Mouse (Mus musculus) CH12.LX (cell line): ENCODE measurements at regions not wholly inside any gene's neighbourhood (a gene's known extent, or its start where the extent isn't known, plus 50 kb on each side); places are given as distances from the start of the nearest gene placed in this dataset.

Source experiments
- DNase-seq: peaks from one replicate; pipeline ENCODE4 v3.0.0-alpha.2; 2013; ENCODE audit errors: extremely low read depth
- H3K27ac ChIP-seq: 2 replicates; pipeline ENCODE4 v1.5.1; 2012; ENCODE audit warnings: low read depth, mild to moderate bottlenecking, control low read depth, moderate library complexity; ENCODE audit not compliant: insufficient read depth
- H3K27me3 ChIP-seq: replicated peaks from 2 replicates; pipeline ENCODE3; 2012; ENCODE audit warnings: inconsistent platforms
- H3K36me3 ChIP-seq, 2 experiments: replicated peaks in 1 of 2; 2 replicates each; pipeline versions ENCODE3 to v1.6.1; 2012; ENCODE audit warnings: inconsistent platforms in 1 of 2, low read length in 1 of 2, mild to moderate bottlenecking in 1 of 2, mixed read lengths in 1 of 2, moderate library complexity in 1 of 2; ENCODE audit not compliant: control insufficient read depth in 1 of 2, insufficient read depth in 1 of 2
- H3K4me1 ChIP-seq, 2 experiments: 2 replicates each; pipeline ENCODE4 v1.6.1; 2012; ENCODE audit warnings: inconsistent platforms in 1 of 2, moderate library complexity in 1 of 2; ENCODE audit not compliant: insufficient read depth in 2 of 2, control insufficient read depth in 1 of 2
- H3K4me2 ChIP-seq: 2 replicates; pipeline ENCODE4 v1.6.1; 2012; ENCODE audit warnings: low read depth, mild to moderate bottlenecking, control low read depth; ENCODE audit not compliant: poor library complexity, insufficient read depth, severe bottlenecking
- H3K4me3 ChIP-seq, 3 experiments: fragments of 150-350 bp in 1 of 3; sonication (generic) in 1 of 3; replicated peaks in 1 of 3; 2 replicates each; pipeline versions ENCODE3 to v1.5.1; 2011 to 2012; ENCODE audit warnings: low read depth in 2 of 3, low read length in 2 of 3, mild to moderate bottlenecking in 2 of 3, moderate library complexity in 2 of 3, control low read depth in 1 of 3, improper control_type of control experiment in 1 of 3, inconsistent platforms in 1 of 3, mixed read lengths in 1 of 3; ENCODE audit not compliant: poor library complexity in 1 of 3
- H3K79me2 ChIP-seq: replicated peaks from 2 replicates; pipeline ENCODE4 v1.6.1; 2012; ENCODE audit warnings: mild to moderate bottlenecking, moderate library complexity; ENCODE audit not compliant: control insufficient read depth, poor library complexity, insufficient read depth, severe bottlenecking; ENCODE audit errors: extremely low read depth
- H3K9ac ChIP-seq: 2 replicates; pipeline ENCODE4 v1.6.1; 2012; ENCODE audit warnings: low read depth, mild to moderate bottlenecking, control low read depth, moderate library complexity; ENCODE audit not compliant: insufficient read depth
- H3K9me3 ChIP-seq: replicated peaks from 2 replicates; pipeline ENCODE3; 2012; ENCODE audit warnings: low read length, inconsistent platforms, mixed read lengths
- BHLHE40 ChIP-seq: IDR thresholded peaks from 2 replicates; pipeline ENCODE4 v1.6.1; 2011; ENCODE audit warnings: mild to moderate bottlenecking, low read depth, low read length, improper control_type of control experiment
- CHD2 ChIP-seq: IDR thresholded peaks from 2 replicates; pipeline ENCODE4 v1.6.1; 2011; ENCODE audit warnings: low read length, improper control_type of control experiment
- CTCF ChIP-seq, 2 experiments: IDR thresholded peaks in 1 of 2; conservative IDR thresholded peaks in 1 of 2; 2 replicates each; pipeline ENCODE4 v1.5.1; 2011 to 2012; ENCODE audit warnings: low read depth in 2 of 2, low read length in 2 of 2, improper control_type of control experiment in 1 of 2, inconsistent platforms in 1 of 2, mild to moderate bottlenecking in 1 of 2, moderate library complexity in 1 of 2
- E2F4 ChIP-seq: IDR thresholded peaks from 2 replicates; pipeline ENCODE4 v1.6.1; 2011; ENCODE audit warnings: low read depth, low read length, improper control_type of control experiment; ENCODE audit not compliant: insufficient replicate concordance
- GABPA ChIP-seq: IDR thresholded peaks from 2 replicates; pipeline ENCODE4 v1.6.1; 2012; ENCODE audit warnings: low read depth, low read length, improper control_type of control experiment, inconsistent platforms; ENCODE audit not compliant: insufficient replicate concordance
- JUND ChIP-seq: conservative IDR thresholded peaks from 2 replicates; pipeline ENCODE4 v1.6.1; 2011; ENCODE audit warnings: low read depth, low read length, improper control_type of control experiment
- MAFK ChIP-seq: IDR thresholded peaks from 2 replicates; pipeline ENCODE4 v1.6.1; 2011; ENCODE audit warnings: low read length, improper control_type of control experiment; ENCODE audit not compliant: insufficient replicate concordance
- NELFE ChIP-seq: IDR thresholded peaks from 2 replicates; pipeline ENCODE4 v1.6.1; 2011; ENCODE audit warnings: low read depth, low read length, improper control_type of control experiment
- PAX5 ChIP-seq: IDR thresholded peaks from 2 replicates; pipeline ENCODE4 v1.6.1; 2012; ENCODE audit warnings: low read length, inconsistent platforms, mixed read lengths
- POLR2A ChIP-seq: IDR thresholded peaks from 2 replicates; pipeline ENCODE4 v1.6.1; 2011; ENCODE audit warnings: low read depth, mild to moderate bottlenecking, improper control_type of control experiment, low read length
- POLR2AphosphoS2 ChIP-seq: IDR thresholded peaks from 2 replicates; pipeline ENCODE4 v1.6.1; 2011; ENCODE audit warnings: low read depth, low read length, improper control_type of control experiment
- RCOR1 ChIP-seq: conservative IDR thresholded peaks from 2 replicates; pipeline ENCODE4 v1.6.1; 2012; ENCODE audit warnings: low read depth, mild to moderate bottlenecking, inconsistent platforms, low read length, improper control_type of control experiment
- SIN3A ChIP-seq: IDR thresholded peaks from 2 replicates; pipeline ENCODE4 v1.6.1; 2012; ENCODE audit warnings: low read length, improper control_type of control experiment, inconsistent platforms
- SMC3 ChIP-seq: IDR thresholded peaks from 2 replicates; pipeline ENCODE4 v1.6.1; 2011; ENCODE audit warnings: low read depth, low read length, improper control_type of control experiment
- TBP ChIP-seq: conservative IDR thresholded peaks from 2 replicates; pipeline ENCODE4 v1.6.1; 2011; ENCODE audit warnings: low read depth, low read length, improper control_type of control experiment
- USF2 ChIP-seq: conservative IDR thresholded peaks from 2 replicates; pipeline ENCODE4 v1.6.1; 2011; ENCODE audit warnings: low read depth, low read length, improper control_type of control experiment
- ZC3H11A ChIP-seq: IDR thresholded peaks from 2 replicates; pipeline ENCODE4 v1.6.1; 2012; ENCODE audit warnings: low read depth, mild to moderate bottlenecking, inconsistent platforms, low read length, improper control_type of control experiment
- ZNF384 ChIP-seq: IDR thresholded peaks from 2 replicates; pipeline ENCODE4 v1.6.1; 2012; ENCODE audit warnings: low read depth, low read length, improper control_type of control experiment, inconsistent platforms
- dilution Hi-C: fragments of 300-500 bp; cut with MboI; formaldehyde crosslinking; loops from 2 replicates; pipeline ENCODE4 v1.14.3; 2020; ENCODE audit warnings: low sequenced_read_pairs; ENCODE audit not compliant: extremely low pct_unique_long_range_greater_than_20kb, extremely low pct_ligation_motif_present
- in situ Hi-C: fragments of 300-500 bp; cut with MboI; formaldehyde crosslinking; loops from 3 replicates; pipeline ENCODE4 v1.14.3; 2019; ENCODE audit warnings: low sequenced_read_pairs, low pct_ligation_motif_present, low pct_unique_long_range_greater_than_20kb, mixed read lengths

GRCm38 (mm10) chr14:47951041-47951440 lies 169.6 kb upstream of the Peli2 start:
- in situ Hi-C loops, result no loop called here
- no peaks in the 10 kb centered on the region for H3K36me3 ChIP-seq
- TF ChIP-seq TBP (no peak), ZNF384 (no peak), E2F4 (no peak), CTCF (conservative IDR thresholded peaks at IDR 0.05 in 1 of 2, IDR thresholded peaks at IDR 0.05 in 1 of 2; ENCODE audit: low read depth in 2 of 2, low read length in 2 of 2) (no peak), ZC3H11A (no peak), POLR2A (no peak), SMC3 (no peak), GABPA (no peak), JUND (no peak), PAX5 (no peak), POLR2AphosphoS2 (no peak), BHLHE40 (no peak), NELFE (no peak), USF2 (no peak), MAFK (no peak), CHD2 (no peak)
- H3K9ac ChIP-seq, result no peak overlapping the region
- no peaks in the 10 kb centered on the region for H3K4me1 ChIP-seq
- no peak overlapping the region for H3K4me3 ChIP-seq
- H3K4me2 ChIP-seq, result no peak overlapping the region
- dilution Hi-C loops, result no loop called here
- DNase-seq, result no peak
- no peaks in the 10 kb centered on the region for H3K9me3 ChIP-seq
- no peak overlapping the region for H3K27ac ChIP-seq
- H3K79me2 ChIP-seq, result no peaks in the 10 kb centered on the region
- no peaks in the 10 kb centered on the region for H3K27me3 ChIP-seq

GRCm38 (mm10) chr14:47958171-47958570 lies 162.5 kb upstream of the Peli2 start:
- H3K79me2 ChIP-seq, result no peaks in the 10 kb centered on the region
- no peak overlapping the region for H3K4me2 ChIP-seq
- no peaks in the 10 kb centered on the region for H3K36me3 ChIP-seq
- no peaks in the 10 kb centered on the region for H3K27me3 ChIP-seq
- peaks cover 0 to 4% of the 10 kb centered on the region in 2 experiments; a peak in 1 of 4 replicates for H3K4me1 ChIP-seq
- DNase-seq, result no peak
- no peak for TF ChIP-seq SIN3A
- TF ChIP-seq ZC3H11A, result no peak
- no peak for TF ChIP-seq RCOR1
- TF ChIP-seq GABPA, result no peak
- H3K27ac ChIP-seq, result no peak overlapping the region
- dilution Hi-C loops, result no loop called here
- H3K9ac ChIP-seq, result no peak overlapping the region
- no peak overlapping the region for H3K4me3 ChIP-seq
- no peaks in the 10 kb centered on the region for H3K9me3 ChIP-seq
- in situ Hi-C loops, result no loop called here
